Mouse (Mus musculus): ENCODE measurements around the gene Ddx28. TPM values are rescaled to one million over a fixed set of nuclear protein-coding genes. Genes with fewer than 3 reads are reported as not detected.

Ddx28 gene
- polyA plus RNA-seq, 1 experiment = 6.6 TPM

DNA sequence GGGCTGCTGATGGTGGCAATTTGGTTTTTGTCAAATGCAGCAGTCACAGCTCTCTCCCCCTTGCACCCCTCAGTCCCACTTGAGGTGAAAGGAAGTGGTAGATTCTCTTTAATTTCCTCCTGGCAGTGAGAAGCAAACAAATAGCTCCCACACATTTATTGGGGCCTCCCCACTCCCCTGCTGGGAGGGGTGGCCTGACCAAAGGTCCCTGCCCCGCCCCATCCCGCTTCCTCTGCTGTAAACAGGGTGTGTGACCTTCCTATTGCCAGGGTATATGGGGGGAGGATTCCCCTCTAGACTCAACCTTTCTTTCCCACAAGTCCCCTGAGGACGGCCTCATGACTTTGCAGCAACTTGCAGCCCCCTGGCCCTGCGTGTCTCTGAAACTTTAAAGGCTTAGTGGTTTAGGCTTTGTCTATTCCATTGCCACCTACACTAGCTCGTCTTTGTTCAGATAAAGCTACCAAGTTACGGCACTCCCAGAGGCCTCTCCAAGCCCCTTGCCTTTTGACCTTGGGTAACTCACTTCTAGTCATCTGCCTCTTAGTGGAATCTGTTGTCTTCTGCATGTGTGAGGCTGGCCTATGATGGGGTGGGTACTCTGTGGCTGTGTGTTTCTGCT lies 42.6 kb upstream of the Ddx28 start:
- WGBS = 5% methylated on average over 6 of the region's 6 CpGs
- Histone ChIP-seq H3K4me1 (ENCODE audit: control insufficient read depth, insufficient read depth, insufficient read length) (peaks cover 39% of the 10 kb centered on the region), H3K4me3 (ENCODE audit: extremely low read depth, insufficient read depth, insufficient read length) (peak overlapping the region; percentile 36; the same call in 1 of the 2 replicates), H3K36me3 (ENCODE audit: control insufficient read depth, insufficient read depth, low read length) (no peaks in the 10 kb centered on the region), H3K27ac (ENCODE audit: insufficient read depth, low read length) (peak overlapping the region; percentile 99), H3K27me3 (ENCODE audit: control insufficient read depth, insufficient read depth, low read length) (no peaks in the 10 kb centered on the region)
- DNase-seq (ENCODE audit: low read depth in 1 of 2, low spot score in 2 of 2) = peak; percentile 90 to 96
- peak; percentile 58; the same call in 1 of the 2 replicates for TF ChIP-seq POLR2A (IDR thresholded peaks at IDR 0.05; ENCODE audit: low read depth, low read length)
- TF ChIP-seq CTCF (IDR thresholded peaks at IDR 0.05; ENCODE audit: extremely low read depth, insufficient read depth, insufficient read length, insufficient replicate concordance) = no peak

DNA sequence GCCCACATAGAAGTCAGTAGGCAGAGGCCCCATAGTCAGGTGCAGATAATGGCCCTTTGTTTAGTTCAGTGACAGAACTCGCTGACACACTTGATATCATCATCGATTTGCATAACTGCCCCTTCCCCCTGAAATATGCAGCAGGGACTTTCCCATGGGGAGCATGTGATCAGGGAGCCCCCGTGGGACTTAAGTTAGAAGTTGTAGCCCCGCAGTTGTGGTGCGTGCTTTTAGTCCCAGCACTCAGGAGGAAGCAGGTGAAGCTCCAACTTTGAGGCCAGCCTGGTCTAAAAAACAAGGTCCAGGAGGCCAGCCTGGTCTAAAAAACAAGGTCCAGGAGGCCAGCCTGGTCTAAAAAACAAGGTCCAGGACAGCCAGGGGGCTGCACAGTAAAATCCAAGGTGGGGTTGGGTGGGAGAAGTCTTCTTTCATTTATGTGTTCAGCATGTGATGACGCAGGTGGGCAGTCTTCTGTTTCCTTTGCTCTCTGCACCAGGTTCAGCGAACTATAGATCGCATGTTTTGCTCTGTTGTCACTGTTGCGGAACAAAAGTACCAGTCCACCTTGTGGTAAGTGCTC lies 40.9 kb upstream of the Ddx28 start:
- H3K36me3 ChIP-seq (ENCODE audit: control insufficient read depth, insufficient read depth, low read length) = no peaks in the 10 kb centered on the region
- peak overlapping the region; percentile 55 for H3K4me3 ChIP-seq (ENCODE audit: extremely low read depth, insufficient read depth, insufficient read length)
- H3K4me1 ChIP-seq (ENCODE audit: control insufficient read depth, insufficient read depth, insufficient read length) = peaks cover 39% of the 10 kb centered on the region
- TF ChIP-seq CTCF (IDR thresholded peaks at IDR 0.05; ENCODE audit: extremely low read depth, insufficient read depth, insufficient read length, insufficient replicate concordance) (no peak), POLR2A (IDR thresholded peaks at IDR 0.05; ENCODE audit: low read depth, low read length) (peak; percentile 72)
- H3K27me3 ChIP-seq (ENCODE audit: control insufficient read depth, insufficient read depth, low read length) = no peaks in the 10 kb centered on the region
- peak overlapping the region; percentile 99 for H3K27ac ChIP-seq (ENCODE audit: insufficient read depth, low read length)
- peak; percentile 87 to 94 for DNase-seq (ENCODE audit: low read depth in 1 of 2, low spot score in 2 of 2)
- WGBS = 25% methylated on average over 9 of the region's 9 CpGs

DNA sequence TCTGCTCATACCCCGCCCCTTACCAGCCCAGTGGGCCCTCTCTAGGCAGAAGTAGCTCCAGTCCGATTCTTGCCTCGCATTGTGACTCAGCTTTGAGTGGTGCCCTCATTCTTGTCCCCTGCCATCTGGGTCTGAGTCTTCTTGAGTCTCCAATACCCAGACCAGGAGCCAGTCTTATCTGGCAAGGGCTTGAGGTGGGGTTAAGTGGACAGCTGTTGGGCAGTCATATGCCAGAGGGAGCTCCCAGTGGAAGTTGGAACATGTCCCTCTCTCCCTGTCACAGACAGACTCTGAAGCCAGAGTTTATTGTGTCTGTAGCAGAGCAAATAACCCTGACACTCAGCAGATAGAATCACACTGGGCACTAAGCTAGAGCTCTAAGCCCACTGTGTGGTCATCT lies 39.4 kb upstream of the Ddx28 start:
- WGBS = 50% methylated on average over 3 of the region's 3 CpGs
- Histone ChIP-seq H3K36me3 (ENCODE audit: control insufficient read depth, insufficient read depth, low read length) (no peaks in the 10 kb centered on the region), H3K4me1 (ENCODE audit: control insufficient read depth, insufficient read depth, insufficient read length) (peaks cover 27% of the 10 kb centered on the region), H3K27me3 (ENCODE audit: control insufficient read depth, insufficient read depth, low read length) (no peaks in the 10 kb centered on the region), H3K27ac (ENCODE audit: insufficient read depth, low read length) (peak overlapping the region; percentile 99), H3K4me3 (ENCODE audit: extremely low read depth, insufficient read depth, insufficient read length) (peak overlapping the region; percentile 55; the same call in 1 of the 2 replicates)
- no peak for DNase-seq (ENCODE audit: low read depth in 1 of 2, low spot score in 2 of 2)
- no peak for TF ChIP-seq POLR2A (IDR thresholded peaks at IDR 0.05; ENCODE audit: low read depth, low read length)
- TF ChIP-seq CTCF (IDR thresholded peaks at IDR 0.05; ENCODE audit: extremely low read depth, insufficient read depth, insufficient read length, insufficient replicate concordance) = no peak

GRCm38 (mm10) chr8:106049840-106050239 lies 38.2 kb upstream of the Ddx28 start:
- 90% methylated on average over 6 of the region's 6 CpGs for WGBS
- TF ChIP-seq CTCF (IDR thresholded peaks at IDR 0.05; ENCODE audit: extremely low read depth, insufficient read depth, insufficient read length, insufficient replicate concordance) (no peak), POLR2A (IDR thresholded peaks at IDR 0.05; ENCODE audit: low read depth, low read length) (no peak)
- Histone ChIP-seq H3K27ac (ENCODE audit: insufficient read depth, low read length) (no peak overlapping the region), H3K4me3 (ENCODE audit: extremely low read depth, insufficient read depth, insufficient read length) (no peak overlapping the region), H3K36me3 (ENCODE audit: control insufficient read depth, insufficient read depth, low read length) (no peaks in the 10 kb centered on the region), H3K4me1 (ENCODE audit: control insufficient read depth, insufficient read depth, insufficient read length) (peaks cover 17% of the 10 kb centered on the region), H3K27me3 (ENCODE audit: control insufficient read depth, insufficient read depth, low read length) (no peaks in the 10 kb centered on the region)
- no peak for DNase-seq (ENCODE audit: low read depth in 1 of 2, low spot score in 2 of 2)

- no peak for DNase-seq (ENCODE audit: low read depth in 1 of 2, low spot score in 2 of 2)
- H3K27me3 ChIP-seq (ENCODE audit: control insufficient read depth, insufficient read depth, low read length) = no peaks in the 10 kb centered on the region
- H3K27ac ChIP-seq (ENCODE audit: insufficient read depth, low read length) = peak overlapping the region; percentile 2; the same call in 1 of the 2 replicates
- no peak for TF ChIP-seq CTCF (IDR thresholded peaks at IDR 0.05; ENCODE audit: extremely low read depth, insufficient read depth, insufficient read length, insufficient replicate concordance)
- no peak overlapping the region for H3K4me3 ChIP-seq (ENCODE audit: extremely low read depth, insufficient read depth, insufficient read length)
- no peaks in the 10 kb centered on the region for H3K36me3 ChIP-seq (ENCODE audit: control insufficient read depth, insufficient read depth, low read length)
- 77% methylated on average over 5 of the region's 5 CpGs for WGBS
- peaks cover 13% of the 10 kb centered on the region; the same call in 1 of the 2 replicates for H3K4me1 ChIP-seq (ENCODE audit: control insufficient read depth, insufficient read depth, insufficient read length)
These were observed 36.4 kb upstream of the Ddx28 start for GRCm38 (mm10) chr8:106047854-106048630.

DNA sequence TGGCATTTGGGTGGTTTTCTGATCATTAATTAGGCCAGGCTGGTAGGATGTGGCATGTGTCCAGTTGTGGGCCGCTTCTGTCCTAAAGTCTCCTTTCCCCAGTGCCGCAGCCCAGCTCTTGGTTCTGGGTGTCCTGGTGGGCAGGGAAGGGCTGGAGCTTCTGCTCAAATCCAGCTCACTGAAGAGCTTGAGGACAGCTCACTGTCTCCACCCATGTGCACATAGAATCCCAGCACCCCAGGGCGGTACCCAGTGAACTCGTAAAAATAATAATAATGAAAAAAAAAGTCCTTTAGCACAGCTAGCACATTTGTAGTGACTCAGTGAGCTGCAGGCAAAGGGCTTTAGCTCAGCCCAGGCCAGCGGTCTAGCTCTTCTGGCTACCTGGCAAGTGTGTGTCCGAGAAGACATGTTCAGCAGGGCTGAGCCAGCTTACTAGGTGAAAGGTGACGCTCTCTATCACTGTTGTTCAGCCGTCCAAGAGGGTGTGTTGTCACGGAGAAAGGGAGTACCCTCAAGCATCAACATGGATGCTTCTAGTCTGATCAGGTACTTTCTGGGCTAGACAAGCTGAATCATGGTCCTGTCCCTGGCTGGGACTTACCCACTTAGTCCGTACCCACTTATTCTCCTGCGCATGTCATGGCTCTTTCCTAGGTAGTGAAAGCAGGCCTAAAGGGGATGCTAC lies 35.3 kb upstream of the Ddx28 start:
- H3K36me3 ChIP-seq (ENCODE audit: control insufficient read depth, insufficient read depth, low read length) = no peaks in the 10 kb centered on the region
- peaks cover 13% of the 10 kb centered on the region; the same call in 1 of the 2 replicates for H3K4me1 ChIP-seq (ENCODE audit: control insufficient read depth, insufficient read depth, insufficient read length)
- no peak overlapping the region for H3K4me3 ChIP-seq (ENCODE audit: extremely low read depth, insufficient read depth, insufficient read length)
- H3K27me3 ChIP-seq (ENCODE audit: control insufficient read depth, insufficient read depth, low read length) = no peaks in the 10 kb centered on the region
- 93% methylated on average over 11 of the region's 11 CpGs for WGBS
- no peak for DNase-seq (ENCODE audit: low read depth in 1 of 2, low spot score in 2 of 2)
- no peak overlapping the region for H3K27ac ChIP-seq (ENCODE audit: insufficient read depth, low read length)
- TF ChIP-seq CTCF (IDR thresholded peaks at IDR 0.05; ENCODE audit: extremely low read depth, insufficient read depth, insufficient read length, insufficient replicate concordance) = no peak
- no peak for TF ChIP-seq POLR2A (IDR thresholded peaks at IDR 0.05; ENCODE audit: low read depth, low read length)

Data from spleen, adult 2 months (tissue).